Comparison of ENCODE assay signal across 8 mouse cellular contexts in genomic region chr17:51179195-51179953, GRCm38 (mm10). TPM values are rescaled to one million over a fixed set of nuclear protein-coding genes. Genes with fewer than 3 reads are reported as not detected.
DNase-seq lines count a peak whose midpoint lies in the region; ATAC-seq and TF ChIP-seq lines count a peak whose summit lies in the region.

Gene Tbc1d5 (minus strand): TSS chr17:51179352.

- WGBS in forebrain, embryonic 11.5 days: 2% methylated on average over 54 of the region's 54 CpGs
- WGBS in heart, embryonic 16.5 days: 2% methylated on average over 54 of the region's 54 CpGs
- WGBS in liver, embryonic 15.5 days (ENCODE audit: insufficient replicate concordance): 2% methylated on average over 54 of the region's 54 CpGs
- 3% methylated on average over 53 of the region's 54 CpGs for WGBS in neural tube, embryonic 12.5 days

- H3K9me3 ChIP-seq in CH12.LX (replicated peaks; ENCODE audit: low read length): no peaks in the 10 kb centered on the region
- no peaks in the 10 kb centered on the region for H3K9me3 ChIP-seq in forebrain, embryonic 11.5 days (ENCODE audit: control insufficient read depth, low read length)
- no peaks in the 10 kb centered on the region for H3K9me3 ChIP-seq in heart, embryonic 16.5 days (replicated peaks; ENCODE audit: control insufficient read depth, low read length)
- no peaks in the 10 kb centered on the region for H3K9me3 ChIP-seq in liver, embryonic 15.5 days (replicated peaks)
- H3K9me3 ChIP-seq in neural tube, embryonic 12.5 days: no peaks in the 10 kb centered on the region

- TF ChIP-seq POLR2A in CH12.LX (IDR thresholded peaks at IDR 0.05; ENCODE audit: low read depth, low read length): peak; percentile 91

- no peak for TF ChIP-seq RAD21 in CH12.LX (IDR thresholded peaks at IDR 0.05; ENCODE audit: low read depth, low read length)

- dilution Hi-C loops in CH12.LX (cut with MboI; ENCODE audit: extremely low pct_ligation_motif_present, extremely low pct_unique_long_range_greater_than_20kb, low sequenced_read_pairs): no loop called here

- H3K4me1 ChIP-seq in CH12.LX (ENCODE audit: control insufficient read depth in 1 of 2, insufficient read depth in 2 of 2): peaks cover 5 to 10% of the 10 kb centered on the region in 2 experiments; a peak in 3 of 4 replicates
- no peaks in the 10 kb centered on the region for H3K4me1 ChIP-seq in forebrain, embryonic 11.5 days (replicated peaks; ENCODE audit: control insufficient read depth, insufficient read depth, low read length)
- H3K4me1 ChIP-seq in heart, embryonic 16.5 days (ENCODE audit: control insufficient read depth, insufficient read depth, low read length): peaks cover 8% of the 10 kb centered on the region
- peaks cover 16% of the 10 kb centered on the region for H3K4me1 ChIP-seq in liver, embryonic 15.5 days (replicated peaks)
- H3K4me1 ChIP-seq in neural tube, embryonic 12.5 days: peaks cover 4% of the 10 kb centered on the region; the same call in 1 of the 2 replicates

- in situ Hi-C loops in CH12.LX (cut with MboI; ENCODE audit: low pct_ligation_motif_present, low pct_unique_long_range_greater_than_20kb, low sequenced_read_pairs): no loop called here

- ATAC-seq in forebrain, embryonic 11.5 days (replicated peaks; ENCODE audit: low FRiP score): peak; percentile 95
- ATAC-seq in heart, embryonic 16.5 days (replicated peaks; ENCODE audit: extremely low read depth, insufficient read depth, low FRiP score): peak; percentile 98
- peak; percentile 97 for ATAC-seq in liver, embryonic 15.5 days (ENCODE audit: insufficient read depth)
- peak; percentile 96 for ATAC-seq in neural tube, embryonic 12.5 days (ENCODE audit: low FRiP score, low read depth)

- TF ChIP-seq EP300 in CH12.LX (IDR thresholded peaks at IDR 0.05; ENCODE audit: low read length): no peak

- peak; percentile 78 for DNase-seq in CH12.LX (ENCODE audit: extremely low read depth)
- peak; percentile 68 for DNase-seq in c-Kit-positive CD71-positive TER-119-negative erythroid progenitor cells, embryonic 14.5 days (ENCODE audit: low read depth)
- peak; percentile 93 for DNase-seq in forebrain, embryonic 11.5 days (ENCODE audit: low spot score)
- DNase-seq in kidney, postnatal 36 days: peak; percentile 95 to 96
- DNase-seq in telencephalon, adult 2 months (ENCODE audit: low read depth, low spot score): peak; percentile 89

- H3K27ac ChIP-seq in CH12.LX (ENCODE audit: insufficient read depth, low read depth): peak within 1 kb of the TSS; percentile 70
- H3K27ac ChIP-seq in forebrain, embryonic 11.5 days (ENCODE audit: low read depth, low read length): peak within 1 kb of the TSS; percentile 95
- peak within 1 kb of the TSS; percentile 99 for H3K27ac ChIP-seq in heart, embryonic 16.5 days (ENCODE audit: low read length)
- peak within 1 kb of the TSS; percentile 94 for H3K27ac ChIP-seq in liver, embryonic 15.5 days (replicated peaks)
- H3K27ac ChIP-seq in neural tube, embryonic 12.5 days: peak within 1 kb of the TSS; percentile 99

- H3K9ac ChIP-seq in CH12.LX (ENCODE audit: insufficient read depth, low read depth): peak within 1 kb of the TSS; percentile 96
- peak within 1 kb of the TSS; percentile 98 for H3K9ac ChIP-seq in forebrain, embryonic 11.5 days (ENCODE audit: low read length)
- H3K9ac ChIP-seq in heart, embryonic 16.5 days (ENCODE audit: low read length): peak within 1 kb of the TSS; percentile 98
- peak within 1 kb of the TSS; percentile 87 for H3K9ac ChIP-seq in liver, embryonic 15.5 days
- H3K9ac ChIP-seq in neural tube, embryonic 12.5 days: peak within 1 kb of the TSS; percentile 97

- H3K4me3 ChIP-seq in CH12.LX (replicated peaks in 1 of 3; ENCODE audit: low read depth in 2 of 3, low read length in 2 of 3, poor library complexity in 1 of 3): peak within 1 kb of the TSS; percentile 79 to 82 (median 81)
- peak within 1 kb of the TSS; percentile 77 for H3K4me3 ChIP-seq in forebrain, embryonic 11.5 days (ENCODE audit: low read depth, low read length)
- H3K4me3 ChIP-seq in heart, embryonic 16.5 days (ENCODE audit: low read length): peak within 1 kb of the TSS; percentile 87
- peak within 1 kb of the TSS; percentile 85 for H3K4me3 ChIP-seq in liver, embryonic 15.5 days (replicated peaks)
- peak within 1 kb of the TSS; percentile 78 for H3K4me3 ChIP-seq in neural tube, embryonic 12.5 days

- peaks cover 13% of the 10 kb centered on the region for H3K79me2 ChIP-seq in CH12.LX (replicated peaks; ENCODE audit: control insufficient read depth, extremely low read depth, insufficient read depth, poor library complexity, severe bottlenecking)

- H3K4me2 ChIP-seq in CH12.LX (ENCODE audit: insufficient read depth, low read depth, poor library complexity, severe bottlenecking): peak within 1 kb of the TSS; percentile 92
- H3K4me2 ChIP-seq in forebrain, embryonic 11.5 days (ENCODE audit: low read depth, low read length, severe bottlenecking): peak within 1 kb of the TSS; percentile 70
- peak within 1 kb of the TSS; percentile 90 for H3K4me2 ChIP-seq in heart, embryonic 16.5 days (ENCODE audit: low read depth, low read length)
- peak within 1 kb of the TSS; percentile 90 for H3K4me2 ChIP-seq in liver, embryonic 15.5 days
- peak within 1 kb of the TSS; percentile 71 for H3K4me2 ChIP-seq in neural tube, embryonic 12.5 days (replicated peaks)

- no peaks in the 10 kb centered on the region for H3K36me3 ChIP-seq in CH12.LX (replicated peaks in 1 of 2; ENCODE audit: control insufficient read depth in 1 of 2, insufficient read depth in 1 of 2, low read length in 1 of 2)
- no peaks in the 10 kb centered on the region for H3K36me3 ChIP-seq in forebrain, embryonic 11.5 days (ENCODE audit: control insufficient read depth, insufficient read depth, low read length)
- no peaks in the 10 kb centered on the region for H3K36me3 ChIP-seq in heart, embryonic 16.5 days (ENCODE audit: control insufficient read depth, insufficient read depth)
- no peaks in the 10 kb centered on the region for H3K36me3 ChIP-seq in liver, embryonic 15.5 days (replicated peaks)
- no peaks in the 10 kb centered on the region for H3K36me3 ChIP-seq in neural tube, embryonic 12.5 days

- no peak for TF ChIP-seq CTCF in CH12.LX (conservative IDR thresholded peaks at IDR 0.05 in 1 of 2, IDR thresholded peaks at IDR 0.05 in 1 of 2; ENCODE audit: low read depth in 2 of 2, low read length in 2 of 2)

- H3K27me3 ChIP-seq in CH12.LX (replicated peaks): no peaks in the 10 kb centered on the region
- H3K27me3 ChIP-seq in forebrain, embryonic 11.5 days (ENCODE audit: control insufficient read depth, insufficient read depth, low read length): no peaks in the 10 kb centered on the region
- no peaks in the 10 kb centered on the region for H3K27me3 ChIP-seq in heart, embryonic 16.5 days (ENCODE audit: control insufficient read depth, insufficient read depth, low read length)
- H3K27me3 ChIP-seq in liver, embryonic 15.5 days: no peaks in the 10 kb centered on the region
- H3K27me3 ChIP-seq in neural tube, embryonic 12.5 days (replicated peaks): no peaks in the 10 kb centered on the region

TF ChIP-seq in CH12.LX, 34 proteins besides CTCF, POLR2A, EP300 and RAD21 (continues in another document):
- TF ChIP-seq MYC (IDR thresholded peaks at IDR 0.05; ENCODE audit: low read depth, low read length) (peak; percentile 38; the same call in 1 of the 2 replicates), NRF1 (IDR thresholded peaks at IDR 0.05; ENCODE audit: low read depth, low read length) (peak; percentile 94), CHD1 (IDR thresholded peaks at IDR 0.05; ENCODE audit: low read depth, low read length) (no peak), SIN3A (IDR thresholded peaks at IDR 0.05; ENCODE audit: low read length) (no peak), TCF12 (IDR thresholded peaks at IDR 0.05; ENCODE audit: low read depth, low read length) (peak; percentile 55; the same call in 1 of the 2 replicates), MXI1 (IDR thresholded peaks at IDR 0.05; ENCODE audit: low read depth, low read length) (peak; percentile 76), PAX5 (IDR thresholded peaks at IDR 0.05; ENCODE audit: low read length) (no peak), TBP (conservative IDR thresholded peaks at IDR 0.05; ENCODE audit: low read depth, low read length) (0 out of 2 replicates have a peak, but pooled peaks have one; percentile 29), NELFE (IDR thresholded peaks at IDR 0.05; ENCODE audit: low read depth, low read length) (peak; percentile 75; the same call in 1 of the 2 replicates), JUND (conservative IDR thresholded peaks at IDR 0.05; ENCODE audit: low read depth, low read length) (no peak), MAZ (IDR thresholded peaks at IDR 0.05; ENCODE audit: low read depth, low read length) (no peak), ZC3H11A (IDR thresholded peaks at IDR 0.05; ENCODE audit: low read depth, low read length) (no peak), UBTF (IDR thresholded peaks at IDR 0.05; ENCODE audit: low read depth, low read length) (0 out of 2 replicates have a peak, but pooled peaks have one; percentile 9), USF2 (conservative IDR thresholded peaks at IDR 0.05; ENCODE audit: low read depth, low read length) (peak; percentile 82), ELF1 (IDR thresholded peaks at IDR 0.05; ENCODE audit: low read depth, low read length) (no peak), GABPA (IDR thresholded peaks at IDR 0.05; ENCODE audit: insufficient replicate concordance, low read depth, low read length) (no peak), USF1 (IDR thresholded peaks at IDR 0.05; ENCODE audit: low read depth, low read length) (peak; percentile 94), MEF2A (IDR thresholded peaks at IDR 0.05; ENCODE audit: borderline replicate concordance, low read depth, low read length) (peak; percentile 22; the same call in 1 of the 2 replicates), ZKSCAN1 (IDR thresholded peaks at IDR 0.05; ENCODE audit: borderline replicate concordance, low read depth, low read length) (no peak), SMC3 (IDR thresholded peaks at IDR 0.05; ENCODE audit: low read depth, low read length) (no peak; the same call in 1 of the 2 replicates), ZMIZ1 (IDR thresholded peaks at IDR 0.05; ENCODE audit: low read depth, low read length) (no peak), ETS1 (conservative IDR thresholded peaks at IDR 0.05; ENCODE audit: low read depth, low read length) (no peak), KAT2A (IDR thresholded peaks at IDR 0.05; ENCODE audit: insufficient replicate concordance, low read length) (no peak), CHD2 (IDR thresholded peaks at IDR 0.05; ENCODE audit: low read length) (no peak)

RNA-seq across cellular contexts. Expression of gene Tbc1d5, which starts in this region (rescaled TPM):
- total RNA-seq in CH12.LX (2012; rRNA removed): 7.3 and 7.7 TPM in 2 replicates
- 5.9 and 6.6 TPM in 2 replicates for total RNA-seq in CH12.LX (2014; rRNA removed)
- polyA plus RNA-seq in CH12.LX (2012; ENCODE audit: insufficient read length, low read depth): 13.9 and 15.6 TPM in 2 replicates
- 11.8 and 13.9 TPM in 2 replicates for polyA plus RNA-seq in forebrain, embryonic 11.5 days (2014; fragmentation: Nextera tagmentation; extraction: Ambion mirVana)
- 9.5 and 10.2 TPM in 2 replicates for polyA plus RNA-seq in heart, embryonic 16.5 days (2015; fragmentation: Nextera tagmentation; extraction: Ambion mirVana)
- 3.3 and 4.0 TPM in 2 replicates for polyA plus RNA-seq in liver, embryonic 15.5 days (2015; fragmentation: Nextera tagmentation; extraction: Ambion mirVana)
- polyA plus RNA-seq in neural tube, embryonic 12.5 days (2016; fragmentation: Nextera tagmentation; extraction: Ambion mirVana): 9.9 and 10.6 TPM in 2 replicates

Comparison
In these comparisons a context has a peak if more than half of its experiments do, and no peak if none do; other contexts are left out.
1. Peak in every context shown above with its lines: DNase-seq, ATAC-seq, H3K4me3 ChIP-seq and H3K27ac ChIP-seq.